Mouse (Mus musculus) kidney, postnatal 0 days (tissue): ENCODE results near the gene Slc39a11. TPM values are rescaled to one million over a fixed set of nuclear protein-coding genes. Genes with fewer than 3 reads are reported as not detected.

Experiments used
- ATAC-seq: fragments of 200-750 bp; cut with Nextera tagmentation; replicated peaks from 2 replicates; pipeline ENCODE4 v1.8.0; 2017; ENCODE audit warnings: low read depth, moderate number of reproducible peaks, moderate TSS enrichment, moderate library complexity; ENCODE audit not compliant: low FRiP score
- DNase-seq: peaks from one replicate; pipeline ENCODE4 v3.0.0-alpha.2; 2016; ENCODE audit warnings: low spot score
- H3K27ac ChIP-seq: fragments of 300-500 bp; sonication (generic); 2 replicates; pipeline ENCODE4 v1.5.1; 2014; ENCODE audit warnings: mild to moderate bottlenecking
- H3K27me3 ChIP-seq: fragments of 300-500 bp; sonication (generic); 2 replicates; pipeline ENCODE4 v1.6.1; 2014; ENCODE audit warnings: low read length, mixed read lengths; ENCODE audit not compliant: insufficient read depth
- H3K36me3 ChIP-seq: fragments of 300-500 bp; sonication (generic); 2 replicates; pipeline ENCODE4 v1.6.1; 2014; ENCODE audit warnings: low read length, mixed read lengths; ENCODE audit not compliant: insufficient read depth
- H3K4me1 ChIP-seq: fragments of 300-500 bp; sonication (generic); replicated peaks from 2 replicates; pipeline ENCODE4 v1.6.1; 2014; ENCODE audit warnings: antibody characterized with exemption, low read length, mixed read lengths; ENCODE audit not compliant: insufficient read depth
- H3K4me2 ChIP-seq: fragments of 300-500 bp; sonication (generic); 2 replicates; pipeline ENCODE4 v1.6.1; 2014; ENCODE audit warnings: mild to moderate bottlenecking, low read length, moderate library complexity, mixed read lengths
- H3K4me3 ChIP-seq: fragments of 300-500 bp; sonication (generic); replicated peaks from 2 replicates; pipeline ENCODE4 v1.5.1; 2014; ENCODE audit warnings: low read depth, low read length
- H3K9ac ChIP-seq: fragments of 300-500 bp; sonication (generic); 2 replicates; pipeline ENCODE4 v1.6.1; 2014; ENCODE audit warnings: low read depth, low read length
- H3K9me3 ChIP-seq: fragments of 300-500 bp; sonication (generic); replicated peaks from 2 replicates; pipeline ENCODE4 v1.6.1; 2016; ENCODE audit warnings: low read length, inconsistent platforms, mixed read lengths
- CTCF ChIP-seq: IDR thresholded peaks from 2 replicates; pipeline ENCODE4 v1.5.1; 2016; ENCODE audit warnings: antibody characterized with exemption, low read depth, mild to moderate bottlenecking, moderate library complexity
- WGBS: fragments of 180-500 bp; shearing (Covaris S2); extraction: QIAGEN DNeasy Blood & Tissue Kit; methylation state at CpG from one replicate; pipeline ENCODE4 v1.1.7; 2014; 5-methylcytosine and 5-hydroxymethylcytosine counted together
- polyA plus RNA-seq: library from polyadenylated mRNA; unstranded; fragments of >200 nt; fragmentation: Nextera tagmentation; extraction: Ambion mirVana; gene quantifications from 2 replicates; pipeline ENCODE4 v1.2.1, GENCODE M21; 2015

The Slc39a11 gene
- polyA plus RNA-seq, 1 experiment from 2014 or later = 23.3 TPM

DNA sequence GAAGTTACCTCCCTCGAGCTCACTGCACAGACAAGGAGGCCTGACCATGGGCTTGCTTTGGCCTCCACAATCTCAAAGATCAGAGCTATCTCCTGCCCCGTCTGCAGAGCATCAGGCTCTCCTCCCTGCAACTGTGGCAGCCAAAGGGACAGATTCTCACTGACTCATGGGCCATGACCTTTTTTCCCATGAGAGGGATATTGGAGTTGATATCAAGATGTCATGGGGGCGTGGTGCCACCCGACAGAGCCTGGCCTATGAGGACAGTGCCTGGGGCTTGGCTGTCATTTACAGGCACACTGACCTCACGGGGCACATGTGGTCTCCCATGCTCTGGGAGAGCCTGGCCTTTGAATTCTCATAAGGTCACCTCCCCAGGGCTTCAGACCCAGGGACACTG, 346.7 kb downstream of the Slc39a11 start:
- Histone ChIP-seq H3K9me3 (no peaks in the 10 kb centered on the region), H3K4me1 (no peaks in the 10 kb centered on the region), H3K9ac (no peak overlapping the region), H3K27me3 (no peaks in the 10 kb centered on the region), H3K4me3 (no peak overlapping the region), H3K27ac (no peak overlapping the region), H3K4me2 (no peak overlapping the region), H3K36me3 (0 out of 2 replicates have a peak, but pooled peaks cover 2% of the 10 kb centered on the region)
- TF ChIP-seq CTCF = no peak
- 80% methylated on average over 5 of the region's 5 CpGs for WGBS
- DNase-seq = no peak
- no peak for ATAC-seq

DNA sequence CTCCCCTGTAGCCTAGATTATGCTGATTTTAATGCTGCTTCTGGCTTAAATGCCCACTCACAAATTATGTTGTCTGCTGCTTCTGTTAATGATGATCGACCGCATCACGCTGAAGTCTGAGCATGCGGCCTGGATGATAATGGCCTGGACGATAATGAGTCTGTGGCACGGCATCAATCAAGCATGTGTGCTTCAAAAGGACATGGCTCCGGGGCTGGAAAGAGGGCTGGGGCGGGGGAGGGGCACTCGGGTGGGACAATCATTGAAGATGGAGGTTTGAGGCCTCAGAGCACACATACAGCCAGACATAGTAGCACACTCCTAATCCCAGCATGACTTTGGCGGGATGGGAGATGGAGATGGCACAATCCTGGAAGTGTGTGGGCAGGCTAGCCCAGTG, 350.4 kb downstream of the Slc39a11 start:
- Histone ChIP-seq H3K4me1 (no peaks in the 10 kb centered on the region), H3K4me3 (no peak overlapping the region), H3K9ac (no peak overlapping the region), H3K27me3 (no peaks in the 10 kb centered on the region), H3K36me3 (no peaks in the 10 kb centered on the region), H3K9me3 (no peaks in the 10 kb centered on the region), H3K4me2 (no peak overlapping the region), H3K27ac (no peak overlapping the region)
- TF ChIP-seq CTCF = no peak
- DNase-seq = no peak
- no peak for ATAC-seq
- 78% methylated on average over 10 of the region's 10 CpGs for WGBS

DNA sequence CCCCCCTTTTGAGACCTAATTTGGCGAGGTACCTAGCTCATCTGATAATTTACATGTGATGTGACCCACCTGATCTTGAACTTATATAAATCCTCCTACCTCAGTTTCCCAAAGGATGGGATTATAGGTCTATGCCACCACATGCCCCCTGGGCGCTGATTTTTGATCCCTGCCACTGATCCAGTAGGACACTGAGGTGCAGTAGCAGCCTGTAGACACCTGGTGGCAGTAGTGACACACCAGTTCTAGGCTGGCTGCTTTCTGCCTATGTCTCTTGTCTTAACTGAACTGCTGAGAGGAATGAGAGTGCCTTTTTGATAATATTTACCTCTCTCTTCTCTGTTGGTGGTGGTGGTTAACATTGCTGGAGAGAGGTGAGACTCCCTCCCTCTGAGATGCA, 352.1 kb downstream of the Slc39a11 start:
- no peaks in the 10 kb centered on the region for H3K9me3 ChIP-seq
- WGBS = 17% methylated on average over 2 of the region's 2 CpGs
- ATAC-seq = no peak

DNA sequence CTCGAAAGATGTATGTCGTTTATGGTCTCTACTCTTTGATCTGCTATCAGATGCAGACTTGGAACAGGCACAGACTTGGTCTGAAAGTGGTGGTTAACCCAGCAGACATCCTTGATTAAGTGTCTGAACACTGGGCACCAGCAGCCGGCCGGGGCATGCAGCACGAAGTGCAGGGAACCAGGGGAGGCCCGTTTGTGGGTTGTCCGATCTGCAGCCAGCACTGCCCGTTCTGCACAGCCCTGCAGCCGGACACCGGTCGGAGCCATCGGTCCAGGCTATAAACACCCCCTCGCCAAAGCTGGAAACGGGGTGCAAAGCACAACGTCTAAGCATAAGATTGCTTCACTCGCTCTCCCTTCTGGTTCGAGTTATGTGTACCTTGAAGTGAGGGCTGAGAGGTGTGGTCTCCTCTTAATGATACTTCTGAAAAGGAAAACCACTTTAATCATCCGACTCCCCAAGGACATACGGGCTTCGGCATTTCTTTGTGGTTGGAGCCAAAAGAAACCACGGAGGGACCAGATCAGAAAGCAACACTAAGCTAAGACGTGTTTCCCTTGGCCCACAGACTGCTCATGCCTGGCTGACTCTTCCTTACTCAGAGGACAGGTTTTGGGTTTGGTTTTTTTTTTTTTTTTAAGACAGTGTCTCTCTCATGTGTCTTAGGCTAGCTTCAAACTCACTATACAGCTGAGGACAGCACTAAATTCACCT, 352.8 kb downstream of the Slc39a11 start:
- Histone ChIP-seq H3K4me2 (no peak overlapping the region), H3K36me3 (no peaks in the 10 kb centered on the region), H3K9me3 (no peaks in the 10 kb centered on the region), H3K4me3 (no peak overlapping the region), H3K9ac (no peak overlapping the region), H3K27me3 (no peaks in the 10 kb centered on the region), H3K27ac (no peak overlapping the region), H3K4me1 (no peaks in the 10 kb centered on the region)
- no peak for ATAC-seq
- WGBS = 78% methylated on average over 22 of the region's 22 CpGs
- no peak for DNase-seq
- TF ChIP-seq CTCF = no peak

More for the DNA sequence above, 352.1 kb downstream of the Slc39a11 start:
- peak; percentile 88 for DNase-seq
- Histone ChIP-seq H3K4me1 (no peaks in the 10 kb centered on the region), H3K27ac (no peak overlapping the region), H3K4me3 (no peak overlapping the region), H3K27me3 (no peaks in the 10 kb centered on the region), H3K4me2 (no peak overlapping the region), H3K9ac (no peak overlapping the region), H3K36me3 (no peaks in the 10 kb centered on the region)
- TF ChIP-seq CTCF = peak; percentile 95

DNA sequence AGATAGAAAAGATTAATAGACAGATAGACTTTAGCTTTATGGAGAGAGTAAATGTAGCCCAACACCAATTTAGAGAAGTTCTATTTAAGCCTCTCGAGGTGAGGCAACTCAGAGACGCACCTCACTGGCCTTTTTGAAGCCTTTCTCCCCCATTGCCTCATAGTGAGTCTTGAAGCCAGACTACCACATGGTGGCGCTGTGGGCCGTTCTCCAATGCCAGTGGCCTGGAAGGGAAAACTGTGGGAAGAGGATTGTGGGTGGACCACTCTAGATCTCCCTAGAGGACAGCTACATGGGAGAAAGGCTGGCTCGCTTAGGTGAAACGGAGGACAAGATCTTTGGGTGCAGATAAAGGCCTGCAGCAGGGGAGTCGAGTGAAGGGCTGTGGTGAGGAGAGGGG, 353.7 kb downstream of the Slc39a11 start:
- Histone ChIP-seq H3K27me3 (no peaks in the 10 kb centered on the region), H3K27ac (no peak overlapping the region), H3K9me3 (no peaks in the 10 kb centered on the region), H3K4me1 (0 out of 2 replicates have a peak, but pooled peaks cover 2% of the 10 kb centered on the region), H3K4me2 (no peak overlapping the region), H3K4me3 (no peak overlapping the region), H3K36me3 (no peaks in the 10 kb centered on the region), H3K9ac (no peak overlapping the region)
- ATAC-seq (0 out of 2 replicates have a peak, but pooled peaks have one; percentile 27), DNase-seq (peak; percentile 89)
- peak; percentile 86 for TF ChIP-seq CTCF
- 39% methylated on average over 7 of the region's 7 CpGs for WGBS

DNA sequence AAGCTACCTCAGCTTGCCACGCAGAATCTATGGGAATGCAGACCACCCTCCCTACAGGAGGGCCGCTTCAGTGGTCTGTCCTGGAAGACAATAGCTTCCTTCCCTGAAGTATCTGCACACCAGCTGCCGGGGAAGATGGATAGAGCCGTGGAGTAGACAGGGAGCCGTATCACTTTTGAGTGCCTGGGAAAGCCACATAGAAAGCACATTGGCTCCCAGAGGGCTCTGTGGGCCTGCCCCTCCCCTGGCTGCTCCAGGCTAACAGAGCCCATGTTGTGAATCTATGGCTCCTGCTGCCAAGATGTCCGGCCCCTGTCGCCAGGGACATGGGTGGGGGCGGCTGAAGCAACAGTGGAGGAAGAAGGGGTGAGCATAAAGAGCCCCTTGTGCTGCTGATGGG, 355.4 kb downstream of the Slc39a11 start:
- Histone ChIP-seq H3K4me3 (no peak overlapping the region), H3K4me1 (0 out of 2 replicates have a peak, but pooled peaks cover 2% of the 10 kb centered on the region), H3K27ac (no peak overlapping the region), H3K9me3 (no peaks in the 10 kb centered on the region), H3K36me3 (no peaks in the 10 kb centered on the region), H3K9ac (no peak overlapping the region), H3K4me2 (no peak overlapping the region), H3K27me3 (no peaks in the 10 kb centered on the region)
- TF ChIP-seq CTCF = no peak
- WGBS = 57% methylated on average over 8 of the region's 8 CpGs
- ATAC-seq = no peak
- no peak for DNase-seq
